Mouse (Mus musculus): ENCODE measurements around the gene Scp2.

Scp2 gene

GRCm38 (mm10) chr4:108018961-108019921 is 125.6 kb downstream of the Scp2 start:
- peak; percentile 25 for DNase-seq (ENCODE audit: low read depth, low spot score)

GRCm38 (mm10) chr4:108018241-108018923 is 126.4 kb downstream of the Scp2 start:
- DNase-seq (ENCODE audit: low read depth, low spot score): no peak

- DNase-seq (ENCODE audit: low read depth, low spot score): no peak
Observed at GRCm38 (mm10) chr4:108017839-108018238, 127.0 kb downstream of the Scp2 start.

GRCm38 (mm10) chr4:108016321-108016720 is 128.5 kb downstream of the Scp2 start:
- no peak for DNase-seq (ENCODE audit: low read depth, low spot score)

GRCm38 (mm10) chr4:108015067-108015765 is 129.6 kb downstream of the Scp2 start:
- DNase-seq (ENCODE audit: low read depth, low spot score): no peak

GRCm38 (mm10) chr4:108014466-108014865 is 130.3 kb downstream of the Scp2 start:
- no peak for DNase-seq (ENCODE audit: low read depth, low spot score)

GRCm38 (mm10) chr4:108008541-108008940 is 136.3 kb downstream of the Scp2 start:
- no peak for DNase-seq (ENCODE audit: low read depth, low spot score)

GRCm38 (mm10) chr4:108007532-108008103 is 137.2 kb downstream of the Scp2 start:
- no peak for DNase-seq (ENCODE audit: low read depth, low spot score)

- DNase-seq (ENCODE audit: low read depth, low spot score): no peak
Observed at GRCm38 (mm10) chr4:108005328-108005727, 139.5 kb downstream of the Scp2 start.

GRCm38 (mm10) chr4:107999380-107999779 is 145.4 kb downstream of the Scp2 start:
- DNase-seq (ENCODE audit: low read depth, low spot score): no peak

GRCm38 (mm10) chr4:107998641-107999332 is 146.0 kb downstream of the Scp2 start:
- DNase-seq (ENCODE audit: low read depth, low spot score): peak; percentile 45

GRCm38 (mm10) chr4:107996418-107996986 is 148.3 kb downstream of the Scp2 start:
- no peak for DNase-seq (ENCODE audit: low read depth, low spot score)

GRCm38 (mm10) chr4:107995727-107996126 is 149.1 kb downstream of the Scp2 start:
- no peak for DNase-seq (ENCODE audit: low read depth, low spot score)

GRCm38 (mm10) chr4:107995011-107995410 is 149.8 kb downstream of the Scp2 start:
- peak; percentile 75 for DNase-seq (ENCODE audit: low read depth, low spot score)
